Mouse (Mus musculus) central nervous system, embryonic 11.5 days (tissue): Measurements from ENCODE around the gene Btnl2. TPM values are rescaled to one million over a fixed set of nuclear protein-coding genes. Genes with fewer than 3 reads are reported as not detected.

Source experiments
- polyA plus RNA-seq: library from polyadenylated mRNA; depleted of rRNA; stranded (reverse); fragments of >200 nt; gene quantifications from 2 replicates; pipeline ENCODE4 v1.2.3, GENCODE M21; 2012; rRNA removed

Gene Btnl2
- 0.05 and 0.06 TPM in 2 replicates for polyA plus RNA-seq

GRCm38 (mm10) chr17:34354539-34354938, at the start of gene Btnl2:
TSS of gene Btnl2 (plus strand) at chr17:34354822.

GRCm38 (mm10) chr17:34305380-34306030, 49.1 kb upstream of the Btnl2 start, which contains the start of gene H2-Eb1:
TSS of gene H2-Eb1 (plus strand) at chr17:34305867.

GRCm38 (mm10) chr17:34325436-34325835, 29.2 kb upstream of the Btnl2 start, which contains the start of gene H2-Eb2:
TSS of gene H2-Eb2 (plus strand) at chr17:34325665.

GRCm38 (mm10) chr17:34376847-34377246, 22.2 kb downstream of the Btnl2 start, which contains the start of gene Btnl1:
TSS of gene Btnl1 (plus strand) at chr17:34377132.

GRCm38 (mm10) chr17:34398711-34399393, 44.2 kb downstream of the Btnl2 start, which contains the start of gene BC051142:
TSS of gene BC051142 (plus strand) at chr17:34398820.

Other genes starting within 250 kb of the Btnl2 start
- gene H2-DMa, start 235.3 kb upstream of the Btnl2 start, polyA plus RNA-seq, result 5.2 and 6.9 TPM in 2 replicates
- 188 and 203 TPM in 2 replicates for gene Brd2, start 232.2 kb upstream of the Btnl2 start, polyA plus RNA-seq
- 0.04 and 0.15 TPM in 2 replicates for gene H2-DMb2, start 211.5 kb upstream of the Btnl2 start, polyA plus RNA-seq
- 0.34 and 0.46 TPM in 2 replicates for gene H2-DMb1, start 201.8 kb upstream of the Btnl2 start, polyA plus RNA-seq
- 0.89 and 1.6 TPM in 2 replicates for gene Tap1, start 167.3 kb upstream of the Btnl2 start, polyA plus RNA-seq
- gene Psmb9, start 167.1 kb upstream of the Btnl2 start, polyA plus RNA-seq, result 0.78 and 0.89 TPM in 2 replicates
- 2.1 and 2.8 TPM in 2 replicates for gene Psmb8, start 157.1 kb upstream of the Btnl2 start, polyA plus RNA-seq
- gene Tap2, start 151.3 kb upstream of the Btnl2 start, polyA plus RNA-seq, result 0.62 and 1.1 TPM in 2 replicates
- gene H2-Ob, start 115.9 kb upstream of the Btnl2 start, polyA plus RNA-seq, result not detected in 2 replicates
- 2.3 and 2.9 TPM in 2 replicates for gene H2-Ab1, start 97.1 kb upstream of the Btnl2 start, polyA plus RNA-seq
- 0.07 and 0.08 TPM in 2 replicates for gene H2-Aa, start 67.0 kb upstream of the Btnl2 start, polyA plus RNA-seq
- gene H2-Eb1, start 49.0 kb upstream of the Btnl2 start, polyA plus RNA-seq, result 0.67 and 0.79 TPM in 2 replicates
- 0.01 and 0.02 TPM in 2 replicates for gene H2-Eb2, start 29.2 kb upstream of the Btnl2 start, polyA plus RNA-seq
- not detected in 2 replicates for gene Btnl1, start 22.3 kb downstream of the Btnl2 start, polyA plus RNA-seq
- 4.8 and 7.0 TPM in 2 replicates for gene BC051142, start 44.0 kb downstream of the Btnl2 start, polyA plus RNA-seq
- gene Btnl4, start 122.5 kb downstream of the Btnl2 start, polyA plus RNA-seq, result not detected in 2 replicates
- not detected in 2 replicates for gene Btnl6, start 162.5 kb downstream of the Btnl2 start, polyA plus RNA-seq
- 12.7 and 23.2 TPM in 2 replicates for gene Notch4, start 209.4 kb downstream of the Btnl2 start, polyA plus RNA-seq
- 3.7 and 6.2 TPM in 2 replicates for gene Gpsm3, start 235.0 kb downstream of the Btnl2 start, polyA plus RNA-seq
- gene Pbx2, start 236.4 kb downstream of the Btnl2 start, polyA plus RNA-seq, result 163 and 174 TPM in 2 replicates
- 12.3 and 15.5 TPM in 2 replicates for gene Ager, start 243.0 kb downstream of the Btnl2 start, polyA plus RNA-seq
- gene Rnf5, start 248.9 kb downstream of the Btnl2 start, polyA plus RNA-seq, result 146 and 186 TPM in 2 replicates
- gene Agpat1, start 249.4 kb downstream of the Btnl2 start, polyA plus RNA-seq, result 91.7 and 142 TPM in 2 replicates